Mouse (Mus musculus): ENCODE measurements around the gene Dhx29.
A peak's percentile ranks its signal among the peaks of the same experiment; 100 is the strongest.
"Not testable (repeated sequence)": the region's sequence is repeated elsewhere in the genome, so short reads cannot be mapped to it uniquely, and the experiment has no call there.

The Dhx29 gene

GRCm38 (mm10) chr13:112987991-112988390 lies 60.7 kb downstream of the Dhx29 start:
- DNase-seq = no peak

DNA sequence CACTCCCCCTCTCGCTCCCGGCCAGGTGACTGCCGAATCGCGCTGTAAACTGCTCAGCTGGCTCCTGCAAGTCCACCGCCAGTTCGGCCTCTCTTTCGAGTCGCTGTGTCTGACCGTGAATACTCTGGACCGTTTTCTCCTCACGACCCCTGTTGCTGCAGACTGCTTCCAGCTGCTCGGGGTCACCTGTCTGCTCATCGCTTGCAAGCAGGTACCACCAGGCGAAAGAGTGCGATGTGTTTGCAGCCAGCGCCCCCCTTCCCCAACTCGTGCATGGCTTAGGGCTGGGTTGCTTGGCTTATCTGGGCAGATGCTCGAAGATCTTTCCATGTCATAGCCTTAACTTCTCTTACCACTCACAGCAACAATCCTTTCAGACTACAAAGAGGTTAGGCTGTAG lies 61.6 kb downstream of the Dhx29 start:
- no peak for DNase-seq

DNA sequence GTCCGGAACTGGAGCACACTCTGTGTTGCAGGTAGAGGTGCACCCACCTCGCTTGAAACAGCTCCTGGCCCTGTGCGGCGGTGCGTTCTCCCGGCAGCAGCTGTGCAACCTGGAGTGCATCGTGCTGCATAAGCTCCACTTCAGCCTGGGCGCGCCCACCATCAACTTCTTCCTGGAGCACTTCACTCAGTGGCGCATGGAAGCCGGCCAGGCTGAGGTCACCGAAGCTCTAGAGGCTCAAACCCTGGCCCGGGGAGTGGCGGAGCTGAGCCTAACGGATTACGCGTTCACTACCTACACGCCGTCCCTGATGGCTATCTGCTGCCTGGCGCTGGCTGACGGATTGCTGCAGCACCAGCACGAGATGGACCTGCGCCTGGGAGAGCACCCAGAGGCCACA lies 62.3 kb downstream of the Dhx29 start:
- DNase-seq = no peak

DNA sequence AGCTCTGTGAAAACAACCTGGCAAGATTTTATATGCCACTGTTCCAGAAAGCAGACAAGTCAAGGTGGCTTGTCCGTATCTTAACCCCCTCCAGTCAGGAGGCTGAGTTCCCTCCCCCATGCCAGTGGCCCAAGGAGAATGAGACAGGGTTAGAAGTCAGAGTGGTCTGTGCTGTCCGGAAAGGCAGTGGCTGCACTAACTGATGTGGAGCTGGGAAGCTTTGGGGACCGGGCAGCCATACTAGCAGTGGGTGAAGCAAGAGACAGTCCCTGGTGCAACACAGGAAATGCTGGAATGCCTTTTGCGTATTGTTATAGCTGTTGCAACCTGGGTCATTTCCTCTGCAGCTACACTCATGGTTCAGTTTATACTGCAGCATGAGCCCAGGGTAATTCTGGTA lies 63.1 kb downstream of the Dhx29 start:
- no peak for DNase-seq

DNA sequence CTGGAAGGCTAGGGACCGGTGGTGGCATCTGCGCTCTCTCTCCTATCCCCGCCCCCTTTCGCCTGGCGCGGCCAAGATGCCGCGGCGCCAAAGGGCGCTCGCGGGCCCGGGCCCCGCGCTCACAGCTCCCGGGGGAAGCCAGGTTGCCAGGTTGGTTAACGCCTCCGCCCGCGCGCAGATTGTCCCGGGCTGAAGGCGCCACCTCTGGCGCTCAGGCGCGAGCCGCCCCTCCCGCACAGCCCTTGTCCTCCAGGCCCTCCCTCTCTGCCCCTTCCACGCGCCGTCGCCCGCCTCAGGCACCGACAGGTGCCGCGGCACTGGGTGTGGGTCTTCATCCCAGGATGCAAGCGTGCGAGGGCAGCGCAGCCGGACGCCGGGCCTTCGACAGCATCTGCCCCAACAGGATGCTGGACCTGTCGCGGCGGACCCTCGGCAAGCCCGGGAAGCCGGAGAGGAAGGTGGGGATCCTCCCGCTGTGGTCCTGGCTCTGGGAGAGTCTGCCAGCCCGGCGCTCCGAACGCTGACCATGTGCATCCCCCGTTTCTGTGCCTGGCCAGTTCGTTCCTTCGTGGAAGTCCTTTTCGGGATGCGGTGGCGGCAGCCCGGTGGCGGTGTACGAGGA lies 66.4 kb downstream of the Dhx29 start, which contains the start of gene Mcidas:
Mcidas (plus strand) TSS at position 315 of the 622 bp plus-strand sequence.
- peak; percentile 10 for DNase-seq

DNA sequence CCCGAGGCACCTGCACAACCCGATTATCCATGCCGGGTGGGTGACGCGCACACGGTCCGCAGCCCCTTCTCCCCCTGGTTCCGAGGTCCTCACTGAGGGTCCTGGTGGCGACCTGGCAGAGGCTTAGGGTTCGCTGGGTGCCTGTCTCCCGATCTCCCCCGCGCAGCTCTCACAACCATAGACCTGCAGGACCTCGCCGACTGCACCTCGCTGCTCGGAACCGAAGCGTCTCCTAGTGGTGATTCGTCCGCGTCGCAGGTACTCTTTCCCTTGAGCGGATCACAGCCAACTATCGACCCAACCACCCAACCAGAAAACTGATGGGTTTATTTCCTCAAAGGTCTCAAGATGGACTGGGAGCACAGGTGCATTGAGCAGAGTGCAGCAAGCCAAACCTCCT lies 66.9 kb downstream of the Dhx29 start:
- peak; percentile 77 for DNase-seq

DNA sequence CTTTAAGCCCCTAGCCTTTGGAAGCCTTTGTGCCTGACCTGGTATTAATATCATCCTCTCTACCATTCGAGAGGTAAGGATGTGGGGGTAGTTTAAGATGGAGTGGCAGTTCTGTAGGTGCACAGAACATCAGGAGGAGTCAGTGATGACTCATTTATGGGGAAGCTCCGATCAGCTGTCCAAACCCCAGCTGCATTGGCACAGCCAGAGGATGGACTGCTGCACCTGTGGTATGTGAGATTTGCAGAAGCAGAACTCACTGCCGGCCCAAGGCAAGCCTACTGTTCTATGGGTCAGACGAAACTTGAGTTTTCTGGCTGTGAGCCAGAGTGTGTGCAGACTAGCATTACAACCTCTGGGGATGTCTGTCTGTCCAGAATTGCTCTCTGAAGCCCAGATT lies 69.2 kb downstream of the Dhx29 start:
- no peak for DNase-seq

DNA sequence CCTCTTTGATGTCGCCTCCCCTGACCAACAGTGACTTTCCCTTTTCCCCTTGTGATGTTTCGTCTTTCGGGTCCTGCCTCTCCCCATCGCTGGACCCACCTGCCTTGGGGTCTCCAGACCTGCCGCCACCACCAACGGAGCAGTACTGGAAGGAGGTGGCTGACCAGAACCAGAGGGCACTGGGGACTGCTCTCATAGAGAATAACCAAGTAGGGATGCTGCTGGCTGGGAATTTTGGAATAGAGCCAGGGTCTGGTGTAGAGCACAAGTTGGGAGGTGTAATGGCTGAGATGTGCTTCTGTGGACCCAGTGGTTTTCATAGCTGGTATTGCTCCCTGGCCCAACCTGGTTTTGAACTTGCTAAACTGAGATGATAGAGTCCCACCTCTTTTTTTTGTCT lies 70.1 kb downstream of the Dhx29 start:
- no peak for DNase-seq

- no peak for DNase-seq
Measured at GRCm38 (mm10) chr13:112998427-112999201, 71.4 kb downstream of the Dhx29 start.

DNA sequence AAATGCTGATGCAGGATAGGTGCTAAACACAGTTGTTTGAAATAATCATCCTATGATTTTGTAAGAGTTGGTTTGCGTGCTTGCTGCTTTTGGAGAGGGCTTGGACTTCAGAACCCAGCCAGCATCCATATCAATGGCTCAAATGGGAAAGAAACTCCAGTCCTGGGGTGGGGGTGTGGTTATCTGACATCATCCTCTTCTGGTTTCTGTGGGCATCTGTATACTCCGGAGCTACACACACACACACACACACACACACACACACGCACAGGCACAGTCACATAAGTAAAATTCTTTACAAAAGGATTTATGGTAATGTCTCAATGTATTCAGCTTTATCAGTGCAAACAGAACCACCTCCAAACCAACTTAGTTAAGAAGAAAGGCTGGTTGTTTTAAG lies 72.8 kb downstream of the Dhx29 start:
- no peak for DNase-seq

DNA sequence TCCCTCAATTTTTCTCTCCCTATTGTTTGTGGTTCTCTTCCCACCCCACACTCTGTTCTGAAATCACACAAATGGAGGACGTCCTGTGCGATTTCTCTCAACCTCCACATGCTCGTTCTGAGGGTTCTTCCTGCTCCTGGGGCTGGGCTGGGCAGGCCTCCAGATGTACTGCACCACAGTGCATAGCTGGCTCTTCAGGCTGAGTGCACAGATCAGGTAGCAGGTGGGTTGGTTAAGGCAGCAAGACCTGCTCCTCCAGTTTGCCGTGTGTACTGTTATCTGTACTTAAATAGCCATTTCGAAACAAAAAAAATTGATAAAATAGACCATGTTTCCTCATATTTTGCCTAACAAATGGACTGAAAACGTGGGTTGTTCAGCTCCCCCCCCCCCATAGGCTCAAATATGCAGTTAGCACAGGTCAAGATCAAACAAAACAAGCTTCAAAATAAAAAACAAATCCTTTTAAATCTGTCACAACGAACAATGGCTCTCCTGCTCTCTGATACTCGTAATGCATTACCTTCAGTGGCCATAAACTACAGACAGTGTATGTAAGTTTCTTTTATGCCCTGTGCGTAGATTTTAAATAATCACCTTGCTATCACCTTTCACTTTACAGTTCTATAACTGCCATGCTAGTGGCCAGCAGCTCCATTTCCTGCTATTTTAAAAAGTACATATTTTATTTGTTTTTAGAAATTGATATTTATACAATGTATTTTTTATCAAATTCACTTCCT lies 73.5 kb downstream of the Dhx29 start:
- DNase-seq = no peak

- DNase-seq = no peak
Measured at GRCm38 (mm10) chr13:113012683-113013082, 85.4 kb downstream of the Dhx29 start.

DNA sequence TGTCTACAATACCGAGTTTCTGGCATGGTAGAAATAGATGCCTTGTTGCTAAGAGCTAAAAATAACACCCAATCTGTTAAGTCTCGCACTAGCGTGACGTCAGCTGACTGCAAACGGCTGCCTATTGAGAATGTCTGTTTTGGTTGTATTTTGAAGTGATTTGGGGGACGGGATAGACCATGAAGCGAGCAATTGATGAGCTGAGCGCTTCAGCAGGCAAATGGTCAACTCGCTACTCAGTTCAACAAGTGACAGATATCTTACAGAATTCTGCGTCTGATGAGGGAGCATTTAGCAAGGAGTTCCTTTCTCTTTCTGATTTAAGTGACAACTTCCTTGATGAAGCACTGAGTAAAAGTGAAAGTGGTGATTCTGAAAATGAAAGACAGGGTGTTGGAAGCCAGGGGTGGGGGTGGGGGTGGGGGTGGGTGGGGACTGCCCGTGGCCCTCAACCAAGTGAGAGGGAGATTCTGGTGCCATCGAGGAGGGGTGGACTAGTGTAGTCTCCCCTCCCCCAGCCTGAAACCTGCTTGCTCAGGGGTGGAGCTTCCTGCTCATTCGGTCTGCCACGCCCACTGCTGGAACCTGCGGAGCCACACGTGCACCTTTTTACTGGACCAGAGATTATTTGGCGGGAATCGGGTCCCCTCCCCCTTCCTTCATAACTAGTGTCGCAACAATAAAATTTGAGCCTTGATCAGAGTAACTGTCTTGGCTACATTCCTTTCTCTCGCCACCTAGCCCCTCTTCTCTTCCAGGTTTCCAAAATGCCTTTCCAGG lies 86.1 kb downstream of the Dhx29 start:
- DNase-seq = not testable (repeated sequence)
